Mouse (Mus musculus): ENCODE results near the gene Iqce.
A peak's percentile ranks its signal among the peaks of the same experiment; 100 is the strongest.

The Iqce gene

DNA sequence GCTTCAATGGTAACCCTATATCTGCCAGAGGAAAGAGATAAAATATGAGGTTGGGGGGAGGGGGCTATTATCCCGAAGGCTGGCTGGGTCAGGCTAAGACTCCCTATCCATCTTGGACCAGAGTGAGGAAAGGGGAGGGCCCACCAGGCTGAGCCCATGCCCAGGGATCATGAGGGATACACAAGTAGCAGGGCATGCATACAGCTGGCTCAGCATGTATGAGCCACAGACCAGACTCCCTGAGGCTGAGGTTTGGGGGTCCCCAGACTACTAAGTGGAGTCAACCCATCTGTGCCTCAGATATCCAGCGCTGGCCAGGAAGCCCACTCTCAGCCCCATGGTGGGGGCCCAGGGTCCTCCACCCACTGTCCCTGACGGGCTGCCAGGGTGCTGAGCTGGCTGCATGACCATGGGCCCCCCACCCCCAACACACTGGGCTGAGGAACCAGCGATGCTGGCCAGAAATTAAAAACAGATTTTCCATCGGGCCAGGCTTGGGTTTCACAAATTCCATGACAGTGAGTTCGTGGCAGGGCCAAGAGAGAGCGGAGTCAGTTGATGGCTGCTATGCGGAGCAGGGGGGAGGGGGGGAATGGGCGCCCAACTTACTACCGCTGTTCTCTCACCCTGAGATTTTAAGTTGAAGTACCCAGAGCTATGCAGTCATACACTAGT, 60.8 kb downstream of the Iqce start:
- DNase-seq (ENCODE audit: extremely low read depth, insufficient read length, low spot score), result no peak

DNA sequence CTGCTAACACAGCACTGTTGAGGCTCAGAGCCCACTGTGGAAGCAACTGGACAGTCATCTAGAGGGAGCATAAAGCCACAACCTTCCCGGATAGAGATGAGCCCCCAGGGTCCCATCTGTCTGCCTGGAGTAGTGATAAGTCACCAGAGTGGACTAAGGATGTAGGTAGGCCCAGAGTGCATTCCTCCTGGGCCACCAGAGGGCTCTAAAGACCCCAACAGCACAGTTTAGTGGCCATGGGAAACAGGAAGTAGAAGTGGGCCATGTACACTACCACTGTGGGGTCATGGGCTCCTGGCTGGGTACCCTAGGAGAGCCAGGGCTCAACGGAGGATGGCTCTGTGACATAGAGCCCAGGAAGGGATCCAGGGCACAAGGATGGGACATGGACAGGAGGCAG, 61.4 kb downstream of the Iqce start:
- no peak for DNase-seq (ENCODE audit: extremely low read depth, insufficient read length, low spot score)

DNA sequence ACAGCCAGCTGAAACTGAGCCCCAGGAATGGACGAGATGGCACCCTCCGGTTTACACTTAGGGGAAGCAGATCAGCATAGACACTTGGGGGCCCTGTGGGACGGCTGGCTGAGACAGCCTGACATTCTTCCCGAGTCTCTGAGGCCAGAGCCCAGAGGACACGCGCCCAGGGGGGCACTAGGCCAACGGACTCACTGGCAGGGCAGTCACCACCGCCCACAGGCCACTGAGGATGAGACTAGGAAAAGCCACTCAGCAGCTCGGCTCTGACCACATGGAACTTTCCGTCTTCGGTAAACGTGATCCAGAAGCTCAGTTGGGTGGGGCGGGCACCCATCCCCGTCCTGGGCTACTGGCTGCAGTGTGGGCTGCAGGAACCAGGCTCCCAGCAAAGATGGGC, 62.3 kb downstream of the Iqce start:
- no peak for DNase-seq (ENCODE audit: extremely low read depth, insufficient read length, low spot score)

DNA sequence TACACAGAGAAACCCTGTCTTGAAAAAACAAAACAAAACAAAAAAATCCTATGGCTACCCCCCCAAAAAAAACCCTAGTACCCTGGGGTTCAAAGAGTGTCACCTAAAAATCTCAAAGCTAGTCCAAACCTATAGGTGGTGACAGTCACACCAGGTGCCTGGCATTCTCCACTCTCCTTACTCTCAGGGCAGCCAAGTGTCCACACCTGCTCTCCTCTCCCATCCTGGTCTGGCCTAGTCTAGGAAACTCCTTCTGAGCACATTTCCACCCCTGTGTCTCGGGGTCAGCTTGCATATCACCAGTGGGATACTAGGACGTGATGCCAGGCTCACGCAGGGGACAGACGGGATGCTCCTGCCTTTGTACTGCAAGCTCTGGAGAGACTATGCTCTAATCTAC, 62.9 kb downstream of the Iqce start:
- no peak for DNase-seq (ENCODE audit: extremely low read depth, insufficient read length, low spot score)

DNA sequence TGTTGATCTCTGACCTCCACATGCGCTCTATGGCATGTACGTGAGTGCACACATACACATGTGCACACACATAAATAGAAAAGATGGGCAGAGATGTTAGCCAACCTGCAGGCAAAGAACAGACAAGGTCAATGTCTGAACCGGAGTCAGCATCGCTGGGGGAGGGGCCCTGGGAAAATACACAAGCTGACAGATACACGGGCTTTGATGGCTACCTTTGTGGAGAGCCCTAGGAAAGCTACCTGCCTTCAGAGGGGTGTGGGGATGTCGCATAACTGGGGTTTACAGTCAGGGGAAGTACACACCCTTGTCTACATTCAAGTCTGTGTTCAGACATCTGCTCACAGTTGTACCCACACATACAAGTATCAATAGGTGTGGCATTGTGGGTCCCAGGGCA, 63.7 kb downstream of the Iqce start:
- DNase-seq (ENCODE audit: extremely low read depth, insufficient read length, low spot score), result no peak

DNA sequence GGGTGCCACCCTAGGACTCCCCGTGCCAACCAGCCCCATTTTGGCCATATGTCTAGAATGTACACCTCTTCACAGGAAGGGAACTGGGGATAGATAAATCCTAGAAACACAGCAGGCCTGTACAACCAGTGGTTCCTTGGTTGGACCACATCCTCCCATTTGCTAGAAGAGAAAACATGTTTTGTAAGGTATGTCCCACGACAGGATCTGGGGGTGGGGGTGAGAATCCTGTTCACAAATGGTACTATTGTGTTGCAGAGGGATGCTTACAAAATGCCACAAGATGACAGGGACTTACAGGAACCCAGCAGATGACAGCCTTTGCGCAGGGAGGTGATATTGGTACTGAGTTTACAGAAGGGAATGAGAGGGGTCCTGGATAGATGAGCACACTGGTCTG, 64.2 kb downstream of the Iqce start:
- DNase-seq (ENCODE audit: extremely low read depth, insufficient read length, low spot score), result no peak

DNA sequence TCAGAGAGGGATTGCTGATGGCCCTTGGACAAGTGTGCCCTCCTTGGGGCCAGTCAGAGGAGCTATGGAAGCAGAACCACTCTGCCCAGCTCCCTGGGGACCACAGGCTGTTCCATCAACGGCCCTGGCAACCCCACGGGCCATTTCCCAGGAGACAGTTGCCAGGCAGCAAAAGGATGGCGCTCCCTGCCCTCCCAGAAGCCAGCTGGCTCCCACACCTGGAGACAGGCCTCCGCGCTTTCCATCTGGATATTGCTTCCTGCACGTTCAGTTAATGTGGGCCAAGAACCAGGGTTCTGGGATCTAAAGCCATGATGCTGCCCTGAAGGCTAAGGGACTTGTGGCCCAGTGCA, 65.1 kb downstream of the Iqce start:
- DNase-seq (ENCODE audit: extremely low read depth, insufficient read length, low spot score), result no peak

DNA sequence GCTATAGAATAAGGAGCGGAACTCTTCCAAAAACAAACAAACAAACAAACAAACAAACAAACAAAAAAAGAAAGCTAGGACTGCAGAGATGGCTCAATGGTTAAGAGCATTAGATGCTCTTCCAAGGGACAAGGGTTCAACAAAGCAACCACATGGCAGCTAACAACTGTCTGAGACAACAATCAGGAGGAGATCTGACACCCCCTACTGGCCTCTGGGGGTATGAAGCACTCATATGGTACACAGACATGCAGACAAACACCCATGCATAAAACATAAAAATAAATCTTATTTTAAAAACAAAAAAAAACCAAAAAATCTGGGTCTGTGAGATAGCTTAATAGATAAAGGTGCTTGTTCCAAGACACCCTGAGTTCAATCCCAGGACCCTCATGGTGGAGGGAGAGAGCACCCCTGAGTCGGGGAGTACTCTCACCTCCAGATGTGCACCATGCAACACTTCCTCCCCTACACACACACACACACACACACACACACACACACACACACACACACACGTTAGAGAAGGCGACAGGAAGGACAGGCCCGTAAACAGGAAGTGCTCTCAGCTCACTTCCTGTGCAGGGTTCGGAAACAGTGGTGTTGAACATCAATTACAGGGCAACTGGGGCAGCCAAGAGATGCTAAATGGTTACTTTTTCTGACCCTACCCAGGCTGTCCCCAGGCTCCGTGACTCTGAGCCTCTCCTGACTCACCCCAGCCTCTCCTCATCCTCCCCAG, 65.7 kb downstream of the Iqce start:
- DNase-seq (ENCODE audit: extremely low read depth, insufficient read length, low spot score), result no peak

DNA sequence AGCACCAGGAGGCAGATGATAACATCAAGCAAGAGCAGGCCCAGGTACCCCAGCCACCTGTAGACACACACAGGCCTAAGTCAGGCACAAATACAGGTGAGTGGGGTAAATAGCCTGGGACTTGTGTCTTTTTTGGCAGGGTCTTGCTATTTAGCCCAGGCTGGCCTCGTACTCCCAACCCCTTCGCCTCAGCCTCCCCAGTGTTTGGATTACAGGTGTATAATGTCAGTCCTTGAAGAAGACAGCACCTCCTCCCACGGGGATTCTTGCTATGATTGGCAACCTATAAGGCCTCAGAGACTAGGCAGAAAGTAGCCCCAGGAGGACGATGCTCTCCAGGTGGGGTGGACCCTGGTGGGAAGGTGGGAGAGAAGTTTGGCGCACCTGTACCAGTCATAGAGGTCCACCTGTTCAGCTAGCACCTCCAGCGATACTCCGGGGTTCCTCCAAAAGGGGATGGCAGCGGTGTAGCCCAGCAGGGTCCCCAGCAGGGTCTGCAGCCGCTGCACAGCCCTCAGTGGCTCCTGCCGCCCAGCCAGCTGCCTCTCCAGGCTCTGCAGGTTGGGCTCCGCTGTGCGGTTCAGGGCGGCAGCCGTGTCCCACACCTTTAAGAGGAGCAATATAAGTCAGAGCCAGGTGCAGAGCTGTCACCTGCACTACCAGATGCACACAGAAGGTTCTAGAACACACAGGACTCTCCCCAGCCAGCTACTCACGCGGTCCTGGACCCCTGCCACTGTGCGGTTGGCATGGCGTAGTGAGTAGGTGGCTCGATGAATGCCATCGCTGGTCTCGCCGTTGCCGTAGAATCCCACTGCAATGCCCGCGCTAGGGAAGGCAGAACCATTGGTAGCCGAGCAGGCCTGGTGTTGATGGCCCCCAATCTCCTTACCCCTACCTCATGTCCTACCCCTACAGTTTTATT, 67.1 kb downstream of the Iqce start:
- DNase-seq (ENCODE audit: extremely low read depth, insufficient read length, low spot score), result no peak

DNA sequence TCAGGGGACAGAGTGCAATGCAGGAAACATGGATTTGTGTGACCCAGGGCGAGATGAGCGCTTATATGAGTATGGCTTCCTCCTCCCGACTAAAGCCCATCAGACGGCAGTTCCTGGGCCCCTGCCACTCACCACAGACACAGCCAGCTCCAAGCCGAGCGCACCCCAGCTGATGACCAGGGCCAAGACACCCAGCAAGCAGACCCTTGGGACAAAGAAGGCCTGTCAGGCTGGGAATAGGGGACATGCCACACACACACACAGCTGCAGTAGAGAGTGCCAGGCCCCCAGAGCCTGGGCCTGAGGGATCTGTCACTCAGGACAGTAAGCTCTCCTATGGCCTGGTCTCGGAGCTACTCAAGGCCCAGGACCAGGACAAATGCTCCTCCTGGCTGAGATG, 68.7 kb downstream of the Iqce start:
- DNase-seq (ENCODE audit: extremely low read depth, insufficient read length, low spot score), result no peak

DNA sequence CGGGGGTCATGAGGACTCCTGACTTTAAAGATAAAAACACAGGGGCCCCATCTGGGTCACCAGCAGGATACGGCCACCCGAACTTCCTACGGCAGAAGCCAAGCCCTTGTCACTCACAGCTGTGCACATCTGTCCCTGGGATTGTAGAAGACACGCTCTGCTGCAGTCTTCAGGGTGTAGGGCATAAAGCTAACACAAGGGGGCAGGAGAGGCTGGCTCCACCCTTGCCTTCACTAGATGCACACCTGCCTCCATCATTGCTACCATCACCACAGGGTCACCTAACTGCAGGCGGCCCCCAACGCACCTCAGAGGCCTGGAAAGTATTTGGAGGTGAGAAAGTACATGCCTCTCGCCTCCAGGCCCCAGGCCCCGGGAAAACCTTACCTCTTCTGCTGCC, 73.2 kb downstream of the Iqce start:
- DNase-seq (ENCODE audit: extremely low read depth, insufficient read length, low spot score), result no peak

DNA sequence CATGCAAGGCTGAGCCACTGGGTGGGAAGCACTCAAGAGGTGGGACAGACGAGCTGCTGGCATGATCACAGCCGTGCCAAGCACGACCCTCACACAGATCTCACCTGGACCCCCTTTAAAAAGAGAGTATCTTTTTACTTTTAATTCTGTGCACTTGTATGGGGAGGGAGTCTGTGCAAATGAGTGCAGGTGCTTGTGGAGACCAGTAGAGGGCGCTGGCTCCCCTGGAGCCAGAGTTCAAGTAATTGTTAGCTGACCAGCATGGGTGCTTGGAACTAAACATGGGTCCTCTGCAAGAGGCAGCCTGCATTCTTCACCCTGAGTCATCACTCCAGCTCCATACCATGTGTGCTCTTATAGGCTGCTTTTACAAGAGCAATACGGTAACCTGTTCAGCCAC, 74.6 kb downstream of the Iqce start:
- no peak for DNase-seq (ENCODE audit: extremely low read depth, insufficient read length, low spot score)

DNA sequence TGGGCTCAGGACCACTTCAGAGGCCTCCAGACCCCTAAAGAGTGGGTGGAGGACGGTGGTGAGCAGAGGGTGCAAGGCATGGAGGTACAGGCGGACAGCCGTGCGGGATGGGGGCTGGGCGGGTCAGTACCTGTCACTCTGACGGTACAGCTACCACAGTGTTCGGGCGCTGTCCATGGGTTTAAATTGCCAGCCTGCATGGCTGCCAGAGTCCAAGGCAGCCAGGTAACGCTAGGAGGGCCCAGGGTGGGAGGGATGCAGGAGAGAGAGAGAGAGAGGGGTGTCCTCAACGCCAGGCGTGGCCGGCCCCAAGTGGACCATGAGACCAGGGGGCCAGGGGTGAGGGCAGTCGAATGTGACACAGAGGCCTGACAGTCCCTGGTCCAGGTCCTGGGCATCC, 77.2 kb downstream of the Iqce start:
- no peak for DNase-seq (ENCODE audit: extremely low read depth, insufficient read length, low spot score)

DNA sequence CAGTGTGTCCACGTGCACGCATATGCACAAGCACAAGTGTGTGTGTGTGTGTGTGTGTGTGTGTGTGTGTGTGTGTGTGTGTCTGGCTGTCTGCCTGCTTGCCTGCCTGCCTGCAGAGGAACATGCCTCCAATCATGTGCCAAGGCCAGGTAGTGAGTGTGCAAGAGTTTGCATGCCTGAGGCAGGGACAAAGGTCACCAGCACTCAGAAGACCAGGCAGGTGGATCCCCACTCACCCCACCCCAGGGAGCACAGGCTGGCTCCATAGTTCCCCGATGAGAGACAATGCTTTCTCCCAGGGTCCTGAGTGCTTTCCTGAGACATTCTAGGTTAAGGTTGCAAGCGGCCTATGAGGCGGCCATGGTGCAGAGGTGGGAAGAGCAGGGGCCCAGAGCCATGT, 77.9 kb downstream of the Iqce start:
- DNase-seq (ENCODE audit: extremely low read depth, insufficient read length, low spot score), result no peak

DNA sequence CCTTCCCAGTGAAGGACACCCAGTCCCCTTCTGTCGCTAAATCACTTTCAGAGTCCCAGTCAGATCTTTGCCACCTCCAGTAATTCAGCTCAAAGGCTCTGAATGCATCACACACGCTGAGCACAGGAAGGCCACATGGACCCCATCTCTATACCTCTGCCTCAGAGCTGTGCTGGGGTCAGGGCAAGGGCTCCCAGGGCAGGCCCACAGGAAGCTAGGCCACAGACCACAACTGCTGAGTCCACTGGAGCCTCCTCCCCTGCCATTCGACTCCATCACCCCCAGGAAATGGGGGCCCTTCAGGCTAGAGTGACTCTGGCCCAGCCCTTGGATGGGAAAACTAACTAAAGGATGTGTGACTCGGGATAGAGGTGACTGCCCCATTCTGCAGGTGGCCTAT, 78.4 kb downstream of the Iqce start:
- DNase-seq (ENCODE audit: extremely low read depth, insufficient read length, low spot score), result no peak

DNA sequence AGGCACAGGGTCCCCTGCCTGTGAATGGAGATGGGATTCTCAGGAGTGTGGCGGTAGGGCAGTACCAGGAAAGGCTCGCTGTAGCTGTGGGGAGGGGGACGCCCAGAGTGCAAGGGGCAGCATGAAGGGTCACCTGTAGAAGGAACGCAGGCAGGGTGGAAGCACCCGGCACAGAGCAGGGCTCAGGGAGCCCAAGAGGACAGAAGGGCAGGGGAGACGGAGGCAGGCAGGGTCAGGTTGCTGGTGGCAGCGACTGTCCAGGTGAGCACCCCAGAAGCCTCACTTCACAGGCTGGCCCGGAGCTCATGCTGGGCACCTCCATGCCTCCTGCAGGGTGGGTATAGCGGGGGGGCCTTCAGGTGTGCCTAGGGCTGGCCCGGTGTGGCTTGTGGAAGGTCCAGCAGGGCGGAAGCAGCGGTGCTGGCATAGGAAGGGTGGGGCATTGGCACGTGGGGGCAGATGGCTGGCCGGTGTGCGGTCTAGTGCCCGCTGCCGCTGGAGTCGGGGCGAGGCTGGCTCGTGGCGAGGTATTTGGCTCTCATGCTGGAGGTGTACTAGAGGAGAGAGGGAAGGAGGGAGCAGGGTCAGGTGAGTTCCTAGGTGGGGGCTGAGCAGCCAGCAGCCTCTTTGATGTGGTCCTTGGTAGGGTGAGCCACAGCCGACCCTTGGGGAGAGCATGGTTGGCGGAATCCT, 79.1 kb downstream of the Iqce start:
- DNase-seq (ENCODE audit: extremely low read depth, insufficient read length, low spot score), result no peak

DNA sequence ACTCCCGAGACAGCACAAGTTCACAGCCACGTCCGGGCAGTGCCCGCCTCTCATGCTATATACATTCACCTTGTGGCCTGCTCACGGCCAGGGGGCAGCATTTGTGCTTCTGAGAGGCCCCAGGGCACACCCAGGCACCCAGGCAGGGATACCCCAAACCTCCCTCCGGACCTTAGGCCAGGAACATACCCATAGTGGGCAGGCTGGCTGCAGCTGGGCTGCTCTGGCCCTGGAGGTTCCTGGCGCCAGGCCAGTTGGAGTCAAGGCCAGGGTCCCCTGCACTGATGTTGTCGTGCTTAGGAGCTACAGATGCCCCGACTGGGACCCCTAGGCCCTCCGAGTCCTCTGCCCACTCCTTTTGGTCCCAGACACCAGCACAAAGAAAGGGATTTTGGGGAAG, 80.7 kb downstream of the Iqce start:
- no peak for DNase-seq (ENCODE audit: extremely low read depth, insufficient read length, low spot score)

DNA sequence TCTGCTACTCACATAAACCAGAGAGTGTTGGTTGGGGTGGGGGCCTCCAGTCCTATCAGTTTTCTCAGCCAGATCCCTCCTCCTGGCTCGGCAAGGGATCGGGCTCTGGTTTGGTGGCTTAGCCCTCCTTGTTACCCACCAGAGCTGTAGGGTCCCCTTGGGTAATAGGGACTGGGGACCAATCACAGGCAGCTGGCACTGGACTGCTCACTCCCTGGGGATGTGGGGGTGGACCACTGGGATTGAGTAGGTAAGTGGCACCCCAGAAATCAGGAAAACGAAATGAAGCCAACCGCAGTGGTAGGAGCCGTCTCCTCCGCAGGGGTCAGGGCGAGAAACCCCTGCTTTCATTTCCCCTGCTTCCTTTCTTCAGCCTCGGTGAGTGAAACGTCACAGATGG, 81.1 kb downstream of the Iqce start:
- no peak for DNase-seq (ENCODE audit: extremely low read depth, insufficient read length, low spot score)

DNA sequence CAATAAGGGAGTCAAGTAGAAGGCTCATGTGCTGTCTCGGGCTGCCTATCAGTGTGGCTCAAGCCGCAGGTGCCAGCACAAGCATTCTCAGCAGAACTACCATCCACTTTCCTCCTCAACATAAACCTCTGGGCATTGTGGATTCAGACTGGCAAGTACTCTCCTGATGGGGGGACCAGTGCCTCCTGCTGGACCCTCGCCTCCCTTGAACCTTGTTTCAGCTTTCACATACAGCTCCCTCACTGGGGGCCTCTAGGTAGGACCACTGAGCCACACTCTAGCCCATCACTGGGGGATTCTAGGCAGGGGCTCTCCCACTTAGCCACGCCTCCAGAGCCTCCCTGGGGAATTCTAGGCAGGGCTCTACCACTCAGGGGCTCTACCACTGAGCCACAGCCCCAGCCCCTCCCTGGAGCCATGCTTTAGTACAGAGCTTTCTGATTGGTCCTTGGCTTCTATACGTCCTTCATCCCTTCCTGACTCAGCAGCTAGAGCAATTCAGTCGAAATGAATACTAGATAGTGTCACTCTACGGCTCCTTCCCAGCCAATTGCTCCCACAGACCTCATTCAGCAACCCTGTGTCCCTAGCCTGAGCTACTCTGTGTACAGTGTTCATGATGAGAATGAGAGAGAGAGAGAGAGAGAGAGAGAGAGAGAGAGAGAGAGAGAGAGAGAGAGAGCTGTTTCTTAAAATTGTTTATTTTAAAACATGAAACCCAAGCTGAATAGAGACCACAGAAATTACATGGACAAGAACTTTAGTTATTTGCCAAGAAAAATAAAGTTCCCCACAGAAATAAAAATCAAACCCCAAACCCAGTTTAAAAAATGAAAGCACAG, 82.1 kb downstream of the Iqce start:
- no peak for DNase-seq (ENCODE audit: extremely low read depth, insufficient read length, low spot score)

DNA sequence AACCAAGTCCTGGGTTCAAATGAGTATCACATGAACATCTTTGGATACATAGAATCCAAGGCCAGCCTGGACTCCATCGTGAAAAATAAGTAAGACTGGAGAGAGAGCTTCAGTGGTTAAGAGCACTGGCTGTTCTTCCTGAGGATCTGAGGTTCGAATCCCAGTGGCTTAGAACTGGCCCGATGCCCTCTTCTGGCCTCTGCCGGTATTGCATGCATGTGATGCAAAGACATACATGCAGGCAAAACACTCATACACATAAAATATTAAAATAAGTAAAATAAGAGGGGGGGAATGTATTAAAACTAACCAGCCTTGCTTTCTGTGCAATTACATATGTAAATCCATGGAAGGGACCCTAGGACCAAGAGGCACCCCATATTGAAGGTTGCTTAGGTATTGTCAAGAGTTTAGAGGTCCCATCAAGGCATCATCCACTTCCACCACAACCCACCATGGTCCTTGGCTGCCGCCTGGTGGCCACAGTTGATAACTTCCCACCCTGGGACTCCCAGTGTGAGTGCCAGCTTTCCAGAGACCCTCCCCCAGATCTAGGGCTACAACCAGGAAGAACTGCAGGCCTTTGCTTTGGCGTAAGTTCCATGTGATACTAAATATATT, 82.9 kb downstream of the Iqce start:
- peak; percentile 63 for DNase-seq (ENCODE audit: extremely low read depth, insufficient read length, low spot score)

Measured in 3134 (cell line).